Mouse (Mus musculus): ENCODE results near the gene 4930539E08Rik. TPM values are rescaled to one million over a fixed set of nuclear protein-coding genes. Genes with fewer than 3 reads are reported as not detected.
A peak's percentile ranks its signal among the peaks of the same experiment; 100 is the strongest.

4930539E08Rik gene
- polyA plus RNA-seq, 1 experiment from 2014 or later, result 0.16 TPM

DNA sequence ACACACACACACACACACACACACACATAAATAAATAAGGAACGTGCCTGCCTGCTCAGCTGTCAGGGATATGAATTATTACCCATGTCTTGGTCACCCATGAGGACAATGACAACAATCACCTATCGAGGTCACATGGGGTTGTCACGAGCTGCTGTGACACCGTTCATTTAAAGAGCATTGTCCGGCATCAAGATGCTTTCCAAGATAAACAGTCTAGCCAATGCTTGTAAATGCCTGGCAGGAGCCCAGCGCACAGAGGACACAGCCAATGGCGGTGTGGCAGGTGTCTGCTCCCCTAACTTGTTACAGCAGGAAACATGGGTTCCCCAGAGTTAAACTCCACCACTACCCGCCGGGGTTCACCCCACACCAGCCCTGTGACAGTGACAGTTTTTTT lies 12.9 kb upstream of the 4930539E08Rik start:
- H3K4me3 ChIP-seq (replicated peaks), result no peak overlapping the region
- 87% methylated on average over 9 of the region's 9 CpGs for WGBS
- H3K4me1 ChIP-seq (replicated peaks), result peaks cover 10% of the 10 kb centered on the region
- ATAC-seq (ENCODE audit: insufficient number of reproducible peaks, insufficient read depth, low FRiP score, low TSS enrichment, low read depth), result no peak
- H3K27me3 ChIP-seq, result no peaks in the 10 kb centered on the region
- no peaks in the 10 kb centered on the region for H3K36me3 ChIP-seq
- H3K27ac ChIP-seq, result no peak overlapping the region
- H3K9me3 ChIP-seq, result no peaks in the 10 kb centered on the region
- H3K9ac ChIP-seq (replicated peaks), result no peak overlapping the region
- H3K4me2 ChIP-seq, result no peak overlapping the region

DNA sequence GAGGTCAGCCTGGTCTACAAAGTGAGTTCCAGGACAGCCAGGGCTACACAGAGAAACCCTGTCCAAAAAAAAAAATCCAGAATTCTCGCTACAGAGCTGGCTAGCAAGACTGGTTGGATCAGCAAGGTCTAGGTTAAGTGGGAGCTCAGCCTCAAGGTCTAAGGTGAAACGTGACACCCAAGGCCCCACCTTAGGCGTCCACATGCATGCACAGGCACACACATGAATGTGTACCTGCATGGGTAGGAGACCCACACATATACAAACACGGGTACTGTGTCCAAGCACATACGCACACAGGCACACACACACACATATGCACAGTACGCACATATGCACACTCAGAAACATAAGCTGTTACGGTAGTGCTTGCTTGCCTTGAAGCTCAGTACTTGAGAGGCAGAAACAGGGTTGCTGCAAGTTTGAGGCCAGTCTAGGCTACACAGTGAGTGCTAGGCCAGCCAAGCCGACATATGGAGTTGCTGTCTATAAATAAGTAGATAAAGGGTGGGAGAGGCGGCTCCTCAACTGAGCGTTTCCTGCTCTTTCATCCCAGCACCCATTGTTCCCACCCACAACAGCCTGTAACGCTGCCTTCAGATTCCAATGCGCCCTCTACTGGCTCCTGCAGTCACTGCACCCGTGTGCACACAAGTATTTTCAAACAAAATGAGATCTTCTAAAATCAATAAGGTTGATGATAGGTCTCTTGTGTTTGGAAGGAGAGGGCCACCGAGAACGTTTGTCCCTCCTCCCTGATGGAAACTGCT lies 11.9 kb upstream of the 4930539E08Rik start:
- Histone ChIP-seq H3K4me2 (no peak overlapping the region), H3K4me1 (replicated peaks) (peaks cover 10% of the 10 kb centered on the region), H3K27me3 (no peaks in the 10 kb centered on the region), H3K27ac (no peak overlapping the region), H3K9ac (replicated peaks) (no peak overlapping the region), H3K4me3 (replicated peaks) (no peak overlapping the region), H3K36me3 (no peaks in the 10 kb centered on the region), H3K9me3 (no peaks in the 10 kb centered on the region)
- ATAC-seq (ENCODE audit: insufficient number of reproducible peaks, insufficient read depth, low FRiP score, low TSS enrichment, low read depth), result no peak
- WGBS, result 50% methylated on average over 15 of the region's 15 CpGs

DNA sequence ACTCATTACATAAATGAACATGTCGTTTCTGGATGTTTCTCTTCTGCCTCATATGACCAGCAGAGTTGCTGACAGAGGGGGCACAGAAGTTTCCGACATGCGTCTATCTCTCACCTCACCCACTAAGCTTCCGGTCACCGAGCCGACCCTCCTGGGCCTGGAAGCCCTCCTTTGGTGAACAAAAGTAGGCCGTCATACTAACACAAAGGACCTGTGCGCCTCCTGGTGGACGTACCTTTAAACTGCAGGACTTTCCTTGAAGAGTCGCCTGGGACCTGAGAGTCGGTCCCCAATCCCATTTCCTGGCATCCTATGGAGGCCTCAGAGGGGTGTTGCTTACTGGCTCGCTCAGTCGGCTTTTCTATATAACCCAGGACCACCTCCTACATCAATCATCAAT lies 11.3 kb upstream of the 4930539E08Rik start:
- H3K4me2 ChIP-seq, result no peak overlapping the region
- peaks cover 10% of the 10 kb centered on the region for H3K4me1 ChIP-seq (replicated peaks)
- H3K9me3 ChIP-seq, result no peaks in the 10 kb centered on the region
- H3K9ac ChIP-seq (replicated peaks), result no peak overlapping the region
- H3K27ac ChIP-seq, result no peak overlapping the region
- H3K4me3 ChIP-seq (replicated peaks), result no peak overlapping the region
- WGBS, result 17% methylated on average over 13 of the region's 13 CpGs
- no peak for ATAC-seq (ENCODE audit: insufficient number of reproducible peaks, insufficient read depth, low FRiP score, low TSS enrichment, low read depth)
- H3K27me3 ChIP-seq, result no peaks in the 10 kb centered on the region
- no peaks in the 10 kb centered on the region for H3K36me3 ChIP-seq

DNA sequence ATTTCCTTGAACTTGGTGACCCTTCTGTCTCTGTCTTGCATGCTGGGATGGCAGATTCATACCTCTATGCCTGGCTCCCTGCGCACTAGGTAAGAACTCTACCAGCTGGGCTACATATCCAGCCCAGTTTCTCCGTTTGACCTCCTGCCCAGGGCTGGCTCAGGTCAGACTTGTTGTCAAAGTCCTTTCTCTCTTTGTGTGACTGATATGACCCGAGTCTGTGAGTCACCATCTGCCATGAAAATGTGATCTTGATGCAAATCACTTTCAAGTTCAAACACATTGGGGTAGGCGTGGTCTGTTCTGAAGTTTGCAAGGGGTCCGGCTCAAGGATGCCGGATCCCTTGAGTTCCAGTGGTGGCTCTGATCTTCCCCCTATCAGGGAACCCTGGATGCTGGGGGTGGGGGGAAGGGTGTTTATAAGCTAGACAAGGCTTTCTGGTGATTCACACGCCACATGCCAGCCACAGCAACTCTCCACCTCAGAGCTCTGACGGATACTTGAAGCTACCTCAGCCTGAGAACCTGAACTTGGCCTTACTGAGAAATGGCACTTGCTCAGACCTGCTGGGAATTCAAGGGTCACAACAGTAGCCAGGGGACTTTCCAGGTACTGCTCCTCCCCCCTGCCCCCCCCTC lies 10.0 kb upstream of the 4930539E08Rik start:
- Histone ChIP-seq H3K4me3 (replicated peaks) (no peak overlapping the region), H3K9me3 (no peaks in the 10 kb centered on the region), H3K4me1 (replicated peaks) (peaks cover under 1% of the 10 kb centered on the region), H3K27ac (no peak overlapping the region), H3K27me3 (no peaks in the 10 kb centered on the region), H3K36me3 (no peaks in the 10 kb centered on the region), H3K4me2 (no peak overlapping the region), H3K9ac (replicated peaks) (no peak overlapping the region)
- no peak for ATAC-seq (ENCODE audit: insufficient number of reproducible peaks, insufficient read depth, low FRiP score, low TSS enrichment, low read depth)
- WGBS, result 83% methylated on average over 8 of the region's 8 CpGs

DNA sequence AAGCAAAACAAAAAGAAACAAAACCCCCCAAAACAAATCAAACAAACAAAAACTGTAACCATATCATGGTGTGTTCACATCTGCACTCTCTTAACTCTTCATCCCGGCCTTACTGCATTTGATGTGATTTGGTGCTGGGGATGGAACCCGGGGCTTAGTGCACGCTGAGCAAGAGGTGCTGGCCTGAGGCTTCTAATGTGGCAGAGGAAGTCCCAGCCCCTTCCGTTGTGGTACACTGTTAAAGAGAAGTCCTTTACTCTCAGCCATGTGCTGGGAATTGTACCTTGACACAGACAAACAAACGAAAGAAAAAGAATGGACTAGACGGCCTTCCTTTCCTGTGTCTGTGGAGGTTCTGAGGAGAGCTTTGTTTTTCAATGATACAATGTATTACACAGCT lies 7.0 kb upstream of the 4930539E08Rik start:
- no peak overlapping the region for H3K4me3 ChIP-seq (replicated peaks)
- ATAC-seq (ENCODE audit: insufficient number of reproducible peaks, insufficient read depth, low FRiP score, low TSS enrichment, low read depth), result no peak
- H3K4me2 ChIP-seq, result no peak overlapping the region
- 65% methylated on average over 6 of the region's 6 CpGs for WGBS
- no peaks in the 10 kb centered on the region for H3K4me1 ChIP-seq (replicated peaks)
- H3K27me3 ChIP-seq, result no peaks in the 10 kb centered on the region
- H3K36me3 ChIP-seq, result no peaks in the 10 kb centered on the region
- no peak overlapping the region for H3K27ac ChIP-seq
- no peaks in the 10 kb centered on the region for H3K9me3 ChIP-seq
- no peak overlapping the region for H3K9ac ChIP-seq (replicated peaks)

DNA sequence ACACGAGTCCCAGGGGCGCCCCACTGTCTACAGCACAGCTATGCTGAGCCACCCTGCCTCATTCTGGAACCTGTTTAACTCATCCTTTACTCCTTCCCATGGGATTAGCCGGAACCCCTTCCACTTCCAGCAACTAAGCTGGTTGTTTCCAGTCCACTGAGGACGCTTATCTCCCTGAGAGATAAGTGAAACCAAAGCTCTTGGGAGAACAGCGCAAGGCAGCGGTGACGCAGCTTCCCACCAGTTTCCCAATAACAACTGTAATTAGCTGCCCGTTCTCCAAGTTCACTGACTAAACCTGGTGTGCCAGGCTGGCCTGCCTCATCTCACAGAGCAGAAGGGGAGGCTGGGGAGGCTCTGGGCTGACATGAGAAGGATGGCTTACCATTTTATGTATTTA lies 6.0 kb upstream of the 4930539E08Rik start:
- Histone ChIP-seq H3K4me1 (replicated peaks) (no peaks in the 10 kb centered on the region), H3K4me2 (no peak overlapping the region), H3K9ac (replicated peaks) (no peak overlapping the region), H3K36me3 (no peaks in the 10 kb centered on the region), H3K27me3 (no peaks in the 10 kb centered on the region), H3K9me3 (no peaks in the 10 kb centered on the region), H3K27ac (no peak overlapping the region), H3K4me3 (replicated peaks) (no peak overlapping the region)
- 72% methylated on average over 8 of the region's 8 CpGs for WGBS
- no peak for ATAC-seq (ENCODE audit: insufficient number of reproducible peaks, insufficient read depth, low FRiP score, low TSS enrichment, low read depth)

DNA sequence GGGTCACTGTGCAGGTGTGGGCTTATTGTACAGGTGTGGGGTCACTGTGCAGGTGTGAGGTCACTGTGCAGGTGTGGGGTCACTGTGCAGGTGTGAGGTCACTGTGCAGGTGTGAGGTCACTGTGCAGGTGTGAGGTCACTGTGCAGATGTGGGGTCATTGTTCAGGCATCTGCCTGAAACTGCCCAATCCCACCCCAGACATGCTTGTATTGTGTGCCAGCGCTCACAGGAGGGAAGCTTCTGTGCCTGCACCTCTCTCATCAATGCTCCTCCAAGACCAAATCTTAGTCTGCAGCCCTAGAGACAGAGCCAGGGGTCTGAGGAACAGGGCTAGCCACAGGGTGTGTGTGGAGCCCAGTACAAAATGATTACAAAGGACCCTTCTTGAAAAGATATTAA lies 1.4 kb upstream of the 4930539E08Rik start:
- 89% methylated on average over 1 of the region's 1 CpGs for WGBS
- no peak for ATAC-seq (ENCODE audit: insufficient number of reproducible peaks, insufficient read depth, low FRiP score, low TSS enrichment, low read depth)
- no peak overlapping the region for H3K27ac ChIP-seq

DNA sequence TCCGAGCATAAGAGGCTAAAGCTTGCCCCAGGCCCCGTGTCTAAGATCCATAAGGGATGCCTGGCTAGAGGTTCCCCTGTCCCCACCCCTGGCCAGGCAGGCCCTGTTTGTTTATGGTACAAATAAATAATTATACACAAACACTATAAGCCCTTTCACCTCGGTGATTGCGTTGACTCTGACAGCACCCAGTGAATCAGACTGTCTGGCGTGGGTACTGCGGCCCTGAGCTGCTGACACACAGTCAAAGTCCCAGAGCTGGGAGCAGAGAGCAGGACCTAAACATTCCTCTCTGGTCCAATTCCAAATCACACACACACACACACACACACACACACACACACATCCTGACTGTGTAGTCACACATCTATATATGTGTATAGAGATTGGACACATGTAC lies 1.2 kb downstream of the 4930539E08Rik start:
- Histone ChIP-seq H3K4me1 (replicated peaks) (peaks cover 7% of the 10 kb centered on the region), H3K36me3 (no peaks in the 10 kb centered on the region), H3K27ac (no peak overlapping the region), H3K9ac (replicated peaks) (no peak overlapping the region), H3K9me3 (no peaks in the 10 kb centered on the region), H3K4me2 (no peak overlapping the region), H3K27me3 (peaks cover 17% of the 10 kb centered on the region), H3K4me3 (replicated peaks) (no peak overlapping the region)
- ATAC-seq (ENCODE audit: insufficient number of reproducible peaks, insufficient read depth, low FRiP score, low TSS enrichment, low read depth), result no peak
- 82% methylated on average over 6 of the region's 6 CpGs for WGBS

More for the DNA sequence above, 1.4 kb upstream of the 4930539E08Rik start:
- Histone ChIP-seq H3K4me2 (no peak overlapping the region), H3K4me1 (replicated peaks) (no peaks in the 10 kb centered on the region), H3K9me3 (no peaks in the 10 kb centered on the region), H3K36me3 (no peaks in the 10 kb centered on the region), H3K4me3 (replicated peaks) (no peak overlapping the region), H3K27me3 (no peaks in the 10 kb centered on the region), H3K9ac (replicated peaks) (no peak overlapping the region)

DNA sequence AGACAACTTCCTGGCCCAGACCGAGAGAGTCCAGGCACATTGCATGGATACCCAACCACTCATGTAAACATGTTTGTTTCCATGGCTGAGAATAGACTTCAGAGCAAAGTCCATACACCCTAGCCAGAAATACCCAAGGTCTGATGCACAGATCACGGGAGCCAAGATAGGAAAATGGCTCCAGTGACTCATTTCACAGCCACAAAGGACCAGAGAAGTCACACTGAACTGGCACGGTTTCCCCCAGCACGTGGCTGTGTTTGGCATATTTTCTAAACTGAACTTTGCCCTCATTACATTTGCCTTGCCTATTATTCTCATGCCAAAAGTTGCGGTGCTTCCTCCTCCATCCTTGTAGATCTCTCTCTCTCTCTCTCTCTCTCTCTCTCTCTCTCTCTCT lies 1.9 kb downstream of the 4930539E08Rik start:
- H3K27ac ChIP-seq, result no peak overlapping the region
- H3K9me3 ChIP-seq, result no peaks in the 10 kb centered on the region
- WGBS, result 78% methylated on average over 5 of the region's 5 CpGs
- H3K4me2 ChIP-seq, result no peak overlapping the region
- H3K9ac ChIP-seq (replicated peaks), result no peak overlapping the region
- H3K4me3 ChIP-seq (replicated peaks), result no peak overlapping the region
- no peaks in the 10 kb centered on the region for H3K36me3 ChIP-seq
- ATAC-seq (ENCODE audit: insufficient number of reproducible peaks, insufficient read depth, low FRiP score, low TSS enrichment, low read depth), result no peak
- H3K27me3 ChIP-seq, result peaks cover 21% of the 10 kb centered on the region
- peaks cover 7% of the 10 kb centered on the region for H3K4me1 ChIP-seq (replicated peaks)

DNA sequence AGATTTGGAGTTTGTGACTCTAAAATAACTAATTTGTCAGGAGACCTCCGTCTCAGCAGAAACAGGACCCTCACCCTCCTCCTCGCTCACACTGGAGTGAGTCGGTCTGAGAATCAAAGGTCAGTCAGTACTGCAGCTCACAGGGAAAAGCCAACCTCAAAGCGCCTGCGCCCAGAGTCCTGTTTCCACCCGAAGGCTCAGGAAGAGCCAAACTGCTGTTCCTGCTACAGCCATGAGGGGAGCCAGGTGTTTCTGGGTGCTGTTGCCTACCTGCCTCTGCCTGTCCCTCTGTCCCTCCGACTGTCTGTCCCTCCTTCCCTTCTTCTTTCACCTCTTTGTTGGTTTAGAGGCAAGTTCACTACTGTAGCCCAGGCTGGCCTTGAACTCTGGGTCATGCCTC lies 5.0 kb downstream of the 4930539E08Rik start:
- Histone ChIP-seq H3K9ac (replicated peaks) (no peak overlapping the region), H3K4me2 (0 out of 2 replicates have a peak overlapping the region, but pooled peaks have one; percentile 62), H3K4me3 (replicated peaks) (no peak overlapping the region), H3K27ac (no peak overlapping the region), H3K4me1 (replicated peaks) (peaks cover 8% of the 10 kb centered on the region), H3K27me3 (peaks cover 31% of the 10 kb centered on the region), H3K36me3 (no peaks in the 10 kb centered on the region), H3K9me3 (no peaks in the 10 kb centered on the region)
- no peak for ATAC-seq (ENCODE audit: insufficient number of reproducible peaks, insufficient read depth, low FRiP score, low TSS enrichment, low read depth)
- 25% methylated on average over 7 of the region's 7 CpGs for WGBS

DNA sequence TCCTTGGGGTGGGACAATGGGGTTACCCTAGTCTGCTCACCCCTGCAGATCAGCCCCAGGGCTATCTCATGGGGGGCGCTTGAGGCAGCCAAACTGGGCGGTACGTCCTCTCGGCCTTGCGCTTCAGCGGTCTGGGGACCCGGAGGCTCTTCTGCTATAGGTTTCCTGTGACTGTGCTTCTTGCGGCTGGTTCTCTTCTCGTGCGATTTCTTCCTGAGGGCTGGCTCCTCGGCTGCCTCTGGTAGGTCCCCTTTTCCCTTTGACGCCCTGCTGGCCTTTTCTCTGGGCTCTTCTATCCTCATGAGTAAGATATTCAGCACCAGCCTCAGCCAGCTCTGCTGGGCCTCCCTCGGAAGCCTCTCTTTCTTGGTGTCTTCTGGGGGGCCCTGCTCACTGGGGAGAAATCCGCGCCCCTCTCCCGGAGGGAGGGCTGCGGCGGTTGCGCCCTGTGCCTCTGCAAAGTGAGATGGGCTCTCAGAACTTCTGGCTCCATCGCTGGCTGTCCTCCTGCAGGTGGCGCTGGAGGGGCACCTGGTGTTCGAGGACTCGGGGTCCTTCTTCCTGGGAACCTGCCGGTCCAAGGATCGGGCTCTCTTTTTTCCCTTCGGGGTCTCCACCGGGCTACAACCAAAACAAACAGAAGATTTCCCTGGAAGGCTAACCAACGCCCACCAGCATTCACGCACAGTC lies 5.7 kb downstream of the 4930539E08Rik start:
- Histone ChIP-seq H3K4me1 (replicated peaks) (peaks cover 14% of the 10 kb centered on the region), H3K9ac (replicated peaks) (peak overlapping the region; percentile 53), H3K4me2 (peak overlapping the region; percentile 62), H3K4me3 (replicated peaks) (peak overlapping the region; percentile 33), H3K27ac (no peak overlapping the region), H3K27me3 (peaks cover 33% of the 10 kb centered on the region), H3K36me3 (no peaks in the 10 kb centered on the region), H3K9me3 (no peaks in the 10 kb centered on the region)
- WGBS, result 7% methylated on average over 29 of the region's 29 CpGs
- no peak for ATAC-seq (ENCODE audit: insufficient number of reproducible peaks, insufficient read depth, low FRiP score, low TSS enrichment, low read depth)
